Mouse (Mus musculus): ENCODE measurements around the gene Gli2. TPM values are rescaled to one million over a fixed set of nuclear protein-coding genes. Genes with fewer than 3 reads are reported as not detected.

Gli2 gene
- total RNA-seq, 2 experiments from 2014 or later = not detected

- no peak for ATAC-seq (replicated peaks; ENCODE audit: poor library complexity)
Observed at GRCm38 (mm10) chr1:118952318-118952717, 101.1 kb downstream of the Gli2 start.

- ATAC-seq (replicated peaks; ENCODE audit: poor library complexity) = no peak
Observed at GRCm38 (mm10) chr1:118948407-118948806, 105.0 kb downstream of the Gli2 start.

DNA sequence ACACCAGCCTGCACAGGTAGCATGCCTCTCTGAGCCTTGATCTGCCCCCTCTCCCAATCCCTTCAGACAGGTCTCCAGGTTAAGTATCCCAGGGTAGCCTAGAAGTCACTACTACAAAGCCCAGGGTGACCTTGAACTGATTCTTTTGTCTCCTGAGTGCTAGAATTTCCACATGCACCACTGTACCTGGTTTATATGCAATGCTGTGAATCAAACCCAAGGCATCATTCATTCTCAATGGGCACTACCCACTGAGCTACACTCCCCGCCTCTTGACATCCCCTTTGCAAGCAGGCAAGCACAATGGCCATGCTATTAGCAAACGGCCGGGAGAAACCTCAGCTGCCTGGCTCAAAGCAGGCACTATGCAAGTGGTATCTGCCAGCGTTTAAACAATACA, 106.2 kb downstream of the Gli2 start:
- no peak for ATAC-seq (replicated peaks; ENCODE audit: poor library complexity)

DNA sequence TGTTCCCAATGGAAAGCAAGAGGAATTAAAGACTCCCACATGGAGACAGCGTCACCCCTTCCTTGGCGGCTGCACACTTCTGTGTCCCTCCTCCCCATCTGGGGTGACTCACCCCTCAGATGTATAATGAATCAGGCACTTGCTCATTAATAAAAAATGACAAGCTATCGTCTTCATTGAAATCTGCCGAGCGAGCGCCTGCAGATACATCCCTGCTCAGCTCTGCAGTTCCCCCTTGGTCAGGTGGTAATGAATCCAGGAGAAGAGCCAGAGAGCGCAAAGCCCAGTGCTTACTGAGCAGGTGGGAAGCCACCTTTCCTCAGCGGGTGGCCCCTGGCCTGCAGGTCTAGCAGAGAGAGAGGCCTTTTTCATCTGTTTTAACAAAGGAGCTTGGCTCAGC, 112.1 kb downstream of the Gli2 start:
- no peak for ATAC-seq (replicated peaks; ENCODE audit: poor library complexity)

DNA sequence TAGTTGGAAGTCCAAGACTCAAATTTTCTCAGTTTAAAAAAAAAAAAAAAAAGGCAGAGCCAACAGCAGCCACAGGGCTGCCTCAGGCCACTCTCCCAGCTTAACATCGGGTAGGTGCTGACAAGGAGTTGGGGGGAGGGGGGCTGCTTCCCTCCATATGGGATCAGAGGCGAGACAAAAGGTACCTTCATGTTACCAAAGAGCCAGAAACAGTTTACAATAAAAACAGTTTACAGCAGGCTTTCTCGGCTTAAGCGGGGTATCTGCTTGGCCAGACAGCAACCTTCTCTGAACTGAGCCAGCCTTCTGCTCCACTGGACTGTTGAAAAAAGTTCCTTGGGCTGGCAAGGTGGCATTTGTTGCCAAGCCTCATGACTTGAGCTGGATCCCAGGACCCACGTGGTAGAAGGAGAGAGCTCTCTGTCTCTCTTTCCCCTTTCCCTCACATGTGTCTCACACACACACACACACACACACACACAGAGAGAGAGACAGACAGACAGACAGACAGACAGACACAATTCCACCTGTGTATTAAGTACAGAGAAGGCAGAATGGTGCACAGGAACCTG, 113.1 kb downstream of the Gli2 start:
- no peak for ATAC-seq (replicated peaks; ENCODE audit: poor library complexity)

- no peak for ATAC-seq (replicated peaks; ENCODE audit: poor library complexity)
Observed at GRCm38 (mm10) chr1:118938206-118938605, 115.2 kb downstream of the Gli2 start.

- no peak for ATAC-seq (replicated peaks; ENCODE audit: poor library complexity)
Observed at GRCm38 (mm10) chr1:118936108-118936507, 117.3 kb downstream of the Gli2 start.

DNA sequence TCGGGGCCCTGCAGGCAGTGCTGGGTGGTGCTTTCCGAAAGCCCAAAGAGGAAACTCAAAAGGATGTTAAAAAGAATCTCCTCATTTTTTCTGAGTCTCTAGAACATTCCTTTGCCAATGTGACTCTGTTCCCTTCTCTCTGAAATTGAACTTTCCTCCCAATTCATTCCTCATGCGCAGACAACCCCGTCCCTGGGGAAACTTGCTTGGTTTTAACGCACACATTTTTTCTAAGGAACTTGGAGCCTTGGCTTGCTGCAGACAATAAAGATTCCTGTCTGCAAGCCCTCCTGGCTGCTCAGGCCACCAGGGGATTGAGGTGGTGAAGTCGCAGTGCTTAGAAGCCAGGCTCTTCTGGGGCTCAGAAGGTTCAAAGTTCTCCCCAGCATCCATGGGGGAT, 117.9 kb downstream of the Gli2 start:
- no peak for ATAC-seq (replicated peaks; ENCODE audit: poor library complexity)

GRCm38 (mm10) chr1:118932167-118932566, 121.3 kb downstream of the Gli2 start:
- no peak for ATAC-seq (replicated peaks; ENCODE audit: poor library complexity)

DNA sequence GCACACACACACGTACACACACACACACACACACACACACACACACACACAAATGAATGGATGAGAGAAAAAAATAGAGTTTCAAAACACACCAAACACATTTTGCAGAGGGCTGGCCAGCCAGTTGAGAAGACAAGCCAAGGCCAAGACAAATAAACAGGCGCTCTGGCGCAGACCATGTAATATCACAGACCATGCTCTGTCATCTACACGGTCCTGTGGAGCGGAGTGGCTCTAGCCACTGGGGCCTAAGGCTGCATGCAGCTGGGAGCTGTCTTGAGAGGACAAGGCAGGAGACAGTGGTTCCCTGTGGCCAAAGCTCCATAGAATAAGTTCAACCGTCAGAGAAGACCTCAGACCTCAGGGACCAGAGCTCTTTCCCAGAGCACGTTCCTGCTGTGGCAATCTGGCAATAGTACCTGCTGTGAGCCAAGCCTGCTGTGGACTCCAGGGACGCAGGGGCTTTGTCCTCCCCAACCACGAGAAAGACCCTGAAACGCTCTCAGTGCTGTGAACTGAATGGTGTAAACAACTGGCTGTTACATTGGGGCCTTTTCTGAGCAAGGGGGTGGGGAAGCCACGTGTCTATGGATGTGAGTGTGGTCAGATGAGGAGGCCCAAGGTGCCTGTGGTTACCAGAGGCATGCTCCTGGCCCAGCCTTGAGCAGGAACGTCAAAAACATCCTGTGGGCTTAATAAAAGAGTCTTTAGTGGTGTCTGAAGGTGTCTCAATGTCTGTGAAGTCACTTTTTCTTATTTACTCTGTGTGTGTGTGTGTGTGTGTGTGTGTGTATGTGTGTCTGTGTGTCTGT, 125.7 kb downstream of the Gli2 start:
- no peak for ATAC-seq (replicated peaks; ENCODE audit: poor library complexity)

GRCm38 (mm10) chr1:118926556-118926955, 126.9 kb downstream of the Gli2 start:
- ATAC-seq (replicated peaks; ENCODE audit: poor library complexity) = no peak

DNA sequence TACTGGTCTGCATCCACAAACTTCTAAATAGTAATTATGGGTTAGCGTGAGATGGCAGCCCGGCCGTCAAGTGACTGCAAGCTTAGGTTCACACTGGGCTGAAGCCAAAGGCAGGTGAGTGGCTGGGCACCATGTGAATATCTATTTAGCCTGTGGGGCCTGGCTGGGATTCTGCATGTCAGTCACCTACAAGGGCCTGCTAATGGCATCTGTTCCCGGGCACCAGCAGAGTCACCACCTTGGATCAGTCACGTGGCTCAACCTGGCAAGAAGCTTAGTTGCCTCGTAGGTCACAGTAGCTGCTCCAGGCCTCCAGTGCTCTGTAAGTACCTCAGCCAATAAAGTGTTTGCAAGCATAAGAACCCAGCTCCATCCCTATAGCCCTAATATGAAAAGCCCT, 131.2 kb downstream of the Gli2 start:
- no peak for ATAC-seq (replicated peaks; ENCODE audit: poor library complexity)

GRCm38 (mm10) chr1:118917520-118918220, 135.7 kb downstream of the Gli2 start:
- ATAC-seq (replicated peaks; ENCODE audit: poor library complexity) = no peak

GRCm38 (mm10) chr1:118916477-118917075, 136.8 kb downstream of the Gli2 start:
- no peak for ATAC-seq (replicated peaks; ENCODE audit: poor library complexity)

- no peak for ATAC-seq (replicated peaks; ENCODE audit: poor library complexity)
Observed at GRCm38 (mm10) chr1:118913414-118914385, 139.7 kb downstream of the Gli2 start.

DNA sequence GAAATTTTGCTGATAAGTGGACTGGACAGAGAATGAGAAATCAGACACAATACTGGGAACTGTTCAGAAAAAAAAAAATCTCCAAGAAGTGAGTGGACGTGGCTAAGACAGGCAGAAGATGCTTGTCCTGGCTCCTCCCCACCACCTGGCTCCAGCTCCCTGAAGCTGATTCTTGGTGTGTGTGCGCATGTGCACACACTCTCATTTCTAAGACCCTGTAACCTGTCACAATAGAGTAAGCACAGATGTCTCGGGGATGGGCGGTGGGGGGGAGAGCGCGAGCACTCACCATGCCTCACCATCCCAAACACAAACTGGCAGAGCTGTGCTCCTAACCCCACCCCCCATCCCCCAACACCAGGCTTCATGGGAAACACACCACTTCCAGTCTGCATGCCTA, 140.5 kb downstream of the Gli2 start:
- ATAC-seq (replicated peaks; ENCODE audit: poor library complexity) = no peak

GRCm38 (mm10) chr1:118911427-118911727, 142.0 kb downstream of the Gli2 start:
- ATAC-seq (replicated peaks; ENCODE audit: poor library complexity) = no peak

DNA sequence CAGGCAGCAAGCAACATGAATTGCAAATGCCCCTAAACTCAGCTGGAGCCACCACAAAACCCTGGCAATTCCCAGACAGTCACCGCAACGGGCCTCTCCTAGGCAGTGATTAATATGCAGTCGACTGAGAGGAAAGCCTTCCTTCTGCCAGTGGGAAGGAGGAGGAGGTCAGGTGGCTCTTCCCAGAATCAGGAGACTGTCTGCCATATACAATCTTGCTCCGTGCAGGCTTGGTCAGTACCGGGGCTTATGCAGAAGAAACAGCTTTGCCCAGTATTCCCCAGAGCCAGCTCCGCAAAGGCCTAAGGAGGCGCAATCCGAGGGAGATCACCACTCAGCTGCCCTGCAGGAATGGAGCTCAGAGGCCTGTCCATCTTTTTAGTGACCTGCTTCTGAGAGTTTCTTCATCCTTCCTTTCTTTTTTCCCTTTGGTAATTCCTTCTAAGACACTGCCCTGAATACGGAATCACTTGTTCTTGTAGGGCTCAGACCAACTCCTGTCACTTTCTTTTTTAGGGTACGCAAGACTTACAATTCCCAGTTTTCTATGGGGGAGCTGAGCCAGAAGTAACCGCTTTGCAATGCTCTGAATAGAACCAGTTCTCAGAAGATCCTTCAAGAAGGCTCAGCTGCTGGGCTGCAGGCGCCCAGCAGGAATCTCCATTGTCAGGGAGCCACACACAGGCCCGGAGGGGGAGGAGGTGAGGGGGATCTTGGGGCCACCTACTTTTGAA, 142.6 kb downstream of the Gli2 start:
- no peak for ATAC-seq (replicated peaks; ENCODE audit: poor library complexity)

- no peak for ATAC-seq (replicated peaks; ENCODE audit: poor library complexity)
Observed at GRCm38 (mm10) chr1:118909051-118909450, 144.4 kb downstream of the Gli2 start.

DNA sequence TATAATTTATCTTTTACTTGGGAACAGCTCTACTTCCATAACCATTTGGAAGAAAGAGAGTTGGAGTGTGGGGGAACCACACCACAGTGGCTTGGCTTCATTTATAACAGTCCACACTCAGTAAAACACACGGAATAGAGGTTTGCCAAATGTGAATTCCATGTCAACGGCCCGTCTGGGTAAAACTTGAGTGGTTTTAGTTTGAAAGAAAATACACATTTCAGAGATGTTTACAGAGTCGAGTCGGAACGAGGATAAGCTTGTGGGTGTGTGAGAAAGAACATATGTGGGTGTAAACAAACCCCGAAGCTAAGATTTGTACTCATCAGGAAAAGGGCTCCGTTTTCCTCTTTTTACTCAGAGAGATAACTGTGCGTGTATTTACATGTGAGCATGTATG, 145.8 kb downstream of the Gli2 start:
- no peak for ATAC-seq (replicated peaks; ENCODE audit: poor library complexity)

All from megakaryocyte progenitor cell, adult 5-6 weeks (primary cell).